Mouse (Mus musculus) T-cell, adult 2 months (primary cell): ENCODE results near the gene Capns1.
"Not testable (repeated sequence)": the region's sequence is repeated elsewhere in the genome, so short reads cannot be mapped to it uniquely, and the experiment has no call there.

Experiments used
- DNase-seq: peaks from one replicate; pipeline ENCODE4 v3.0.0; 2022; ENCODE audit warnings: low spot score

Capns1 gene

GRCm38 (mm10) chr7:30198481-30198971 is at the start of gene Capns1:
Capns1 (minus strand) TSS chr7:30198811.
- DNase-seq = peak; percentile 70

- DNase-seq = not testable (repeated sequence)
Measured at GRCm38 (mm10) chr7:30237374-30237773, 38.8 kb upstream of the Capns1 start.

- DNase-seq = no peak
Measured at GRCm38 (mm10) chr7:30235625-30236024, 37.0 kb upstream of the Capns1 start, which contains the start of gene Ovol3. Ovol3 (minus strand) TSS chr7:30235725.

- no peak for DNase-seq
Measured at GRCm38 (mm10) chr7:30235091-30235490, 36.5 kb upstream of the Capns1 start.

- DNase-seq = no peak
Measured at GRCm38 (mm10) chr7:30234276-30234858, 35.8 kb upstream of the Capns1 start.

- no peak for DNase-seq
Measured at GRCm38 (mm10) chr7:30233387-30233786, 34.8 kb upstream of the Capns1 start.

- peak; percentile 53 for DNase-seq
Measured at GRCm38 (mm10) chr7:30232631-30233148, 34.1 kb upstream of the Capns1 start.

- DNase-seq = peak; percentile 92
Measured at GRCm38 (mm10) chr7:30231669-30232454, 33.3 kb upstream of the Capns1 start, which contains the start of the genes Polr2i and Tbcb. Polr2i (plus strand) TSS chr7:30231948. Tbcb (minus strand) TSS chr7:30232272.

- no peak for DNase-seq
Measured at GRCm38 (mm10) chr7:30231328-30231668, 32.7 kb upstream of the Capns1 start.

GRCm38 (mm10) chr7:30224206-30224605 is 25.6 kb upstream of the Capns1 start:
- no peak for DNase-seq

- DNase-seq = no peak
Measured at GRCm38 (mm10) chr7:30222205-30222604, 23.6 kb upstream of the Capns1 start.

GRCm38 (mm10) chr7:30221433-30221832 is 22.8 kb upstream of the Capns1 start:
- DNase-seq = no peak

GRCm38 (mm10) chr7:30220008-30220356 is 21.4 kb upstream of the Capns1 start:
- DNase-seq = no peak

- DNase-seq = no peak
Measured at GRCm38 (mm10) chr7:30219293-30220007, 20.8 kb upstream of the Capns1 start.

GRCm38 (mm10) chr7:30217277-30217676 is 18.7 kb upstream of the Capns1 start:
- no peak for DNase-seq

GRCm38 (mm10) chr7:30216723-30217151 is 18.1 kb upstream of the Capns1 start:
- DNase-seq = peak; percentile 56

GRCm38 (mm10) chr7:30215875-30216274 is 17.3 kb upstream of the Capns1 start:
- DNase-seq = no peak

- DNase-seq = no peak
Measured at GRCm38 (mm10) chr7:30213881-30214280, 15.3 kb upstream of the Capns1 start.

- no peak for DNase-seq
Measured at GRCm38 (mm10) chr7:30211025-30211424, 12.4 kb upstream of the Capns1 start.

GRCm38 (mm10) chr7:30206364-30206763 is 7.8 kb upstream of the Capns1 start:
- DNase-seq = not testable (repeated sequence)

- DNase-seq = no peak
Measured at GRCm38 (mm10) chr7:30205383-30205782, 6.8 kb upstream of the Capns1 start.

- DNase-seq = no peak
Measured at GRCm38 (mm10) chr7:30204380-30204779, 5.8 kb upstream of the Capns1 start.
